Mouse (Mus musculus): ENCODE data around the gene Qser1. TPM values are rescaled to one million over a fixed set of nuclear protein-coding genes. Genes with fewer than 3 reads are reported as not detected.
"Not testable (repeated sequence)": the region's sequence is repeated elsewhere in the genome, so short reads cannot be mapped to it uniquely, and the experiment has no call there.

Qser1 gene
- total and polyA plus RNA-seq, 3 experiments = 3.9 to 14.5 TPM; not detected in 1

GRCm38 (mm10) chr2:104860426-104860825 is 43.9 kb upstream of the Qser1 start:
- H3K27ac ChIP-seq (ENCODE audit: control insufficient read depth, low read depth, low read length) = no peak overlapping the region
- no peak for DNase-seq (ENCODE audit: low read depth, low spot score)
- H3K79me2 ChIP-seq (ENCODE audit: control insufficient read depth, insufficient read depth, low read length, poor library complexity) = no peaks in the 10 kb centered on the region
- no peaks in the 10 kb centered on the region for H3K36me3 ChIP-seq (ENCODE audit: control insufficient read depth in 1 of 2, insufficient read depth in 2 of 2, low read length in 2 of 2)
- H3K9me3 ChIP-seq (replicated peaks; ENCODE audit: insufficient read depth, low read length) = no peaks in the 10 kb centered on the region
- no peak overlapping the region for H3K4me3 ChIP-seq (ENCODE audit: control insufficient read depth in 1 of 2, insufficient read depth in 1 of 2, low read depth in 2 of 2, low read length in 2 of 2)
- H3K9ac ChIP-seq (ENCODE audit: control insufficient read depth, low read depth, low read length, poor library complexity, severe bottlenecking) = no peak overlapping the region
- no peak for TF ChIP-seq POLR2A (IDR thresholded peaks at IDR 0.05; ENCODE audit: control insufficient read depth in 1 of 2, insufficient read depth in 1 of 2, low read depth in 1 of 2, low read length in 2 of 2, poor library complexity in 1 of 2)
- TF ChIP-seq CHD2 (IDR thresholded peaks at IDR 0.05; ENCODE audit: low read length) = no peak
- TF ChIP-seq E2F4 (IDR thresholded peaks at IDR 0.05; ENCODE audit: borderline replicate concordance, low read depth, low read length) = no peak
- no peaks in the 10 kb centered on the region for H3K4me1 ChIP-seq (ENCODE audit: control insufficient read depth in 1 of 2, insufficient read depth in 2 of 2, low read length in 2 of 2)
- peaks cover 5 to 12% of the 10 kb centered on the region in 2 experiments; a peak in 3 of 4 replicates for H3K27me3 ChIP-seq (ENCODE audit: control insufficient read depth in 1 of 2, insufficient read depth in 2 of 2, low read length in 2 of 2)

GRCm38 (mm10) chr2:104859060-104859459 is 42.5 kb upstream of the Qser1 start:
- Histone ChIP-seq H3K4me3 (ENCODE audit: control insufficient read depth in 1 of 2, insufficient read depth in 1 of 2, low read depth in 2 of 2, low read length in 2 of 2) (no peak overlapping the region), H3K9me3 (replicated peaks; ENCODE audit: insufficient read depth, low read length) (no peaks in the 10 kb centered on the region), H3K79me2 (ENCODE audit: control insufficient read depth, insufficient read depth, low read length, poor library complexity) (no peaks in the 10 kb centered on the region), H3K27me3 (ENCODE audit: control insufficient read depth in 1 of 2, insufficient read depth in 2 of 2, low read length in 2 of 2) (peaks cover 5 to 12% of the 10 kb centered on the region in 2 experiments; a peak in 3 of 4 replicates), H3K9ac (ENCODE audit: control insufficient read depth, low read depth, low read length, poor library complexity, severe bottlenecking) (no peak overlapping the region), H3K27ac (ENCODE audit: control insufficient read depth, low read depth, low read length) (no peak overlapping the region), H3K36me3 (ENCODE audit: control insufficient read depth in 1 of 2, insufficient read depth in 2 of 2, low read length in 2 of 2) (no peaks in the 10 kb centered on the region), H3K4me1 (ENCODE audit: control insufficient read depth in 1 of 2, insufficient read depth in 2 of 2, low read length in 2 of 2) (no peaks in the 10 kb centered on the region)
- TF ChIP-seq CTCF (IDR thresholded peaks at IDR 0.05 in 2 of 3, conservative IDR thresholded peaks at IDR 0.05 in 1 of 3; ENCODE audit: control insufficient read depth in 1 of 3, insufficient read depth in 1 of 3, low read depth in 2 of 3, low read length in 3 of 3, poor library complexity in 1 of 3, severe bottlenecking in 1 of 3) (no peak), E2F4 (IDR thresholded peaks at IDR 0.05; ENCODE audit: borderline replicate concordance, low read depth, low read length) (no peak), CHD1 (IDR thresholded peaks at IDR 0.05; ENCODE audit: low read depth, low read length) (no peak)
- DNase-seq (ENCODE audit: low read depth, low spot score) = no peak

GRCm38 (mm10) chr2:104858083-104858482 is 41.5 kb upstream of the Qser1 start:
- not testable (repeated sequence) for DNase-seq (ENCODE audit: low read depth, low spot score); H3K4me1 ChIP-seq (ENCODE audit: control insufficient read depth in 1 of 2, insufficient read depth in 2 of 2, low read length in 2 of 2); H3K9me3 ChIP-seq (replicated peaks; ENCODE audit: insufficient read depth, low read length); H3K9ac ChIP-seq (ENCODE audit: control insufficient read depth, low read depth, low read length, poor library complexity, severe bottlenecking); H3K4me3 ChIP-seq (ENCODE audit: control insufficient read depth in 1 of 2, insufficient read depth in 1 of 2, low read depth in 2 of 2, low read length in 2 of 2); H3K79me2 ChIP-seq (ENCODE audit: control insufficient read depth, insufficient read depth, low read length, poor library complexity); H3K36me3 ChIP-seq (ENCODE audit: control insufficient read depth in 1 of 2, insufficient read depth in 2 of 2, low read length in 2 of 2); H3K27ac ChIP-seq (ENCODE audit: control insufficient read depth, low read depth, low read length)
- H3K27me3 ChIP-seq (ENCODE audit: control insufficient read depth in 1 of 2, insufficient read depth in 2 of 2, low read length in 2 of 2) = peaks cover 3 to 10% of the 10 kb centered on the region in 2 experiments; a peak in 3 of 4 replicates

GRCm38 (mm10) chr2:104856218-104856617 is 39.7 kb upstream of the Qser1 start:
- no peak for DNase-seq (ENCODE audit: low read depth, low spot score)
- TF ChIP-seq POLR2AphosphoS2 (IDR thresholded peaks at IDR 0.05; ENCODE audit: low read length) (no peak), E2F4 (IDR thresholded peaks at IDR 0.05; ENCODE audit: borderline replicate concordance, low read depth, low read length) (no peak), ZC3H11A (IDR thresholded peaks at IDR 0.05; ENCODE audit: low read depth, low read length) (no peak), MAFK (IDR thresholded peaks at IDR 0.05; ENCODE audit: borderline replicate concordance, low read depth, low read length) (no peak), RAD21 (IDR thresholded peaks at IDR 0.05; ENCODE audit: low read depth, low read length) (no peak), TAL1 (IDR thresholded peaks at IDR 0.05; ENCODE audit: low read length) (no peak), MAX (IDR thresholded peaks at IDR 0.05; ENCODE audit: low read length) (no peak), UBTF (IDR thresholded peaks at IDR 0.05; ENCODE audit: borderline replicate concordance, insufficient read depth, low read depth, low read length) (no peak), MYB (IDR thresholded peaks at IDR 0.05; ENCODE audit: low read depth, low read length) (no peak), USF2 (IDR thresholded peaks at IDR 0.05; ENCODE audit: borderline replicate concordance in 1 of 2, insufficient read depth in 1 of 2, low read depth in 1 of 2, low read length in 2 of 2) (no peak), TBP (IDR thresholded peaks at IDR 0.05; ENCODE audit: low read depth, low read length) (no peak), ETS1 (IDR thresholded peaks at IDR 0.05; ENCODE audit: low read depth, low read length) (no peak), MYC (IDR thresholded peaks at IDR 0.05; ENCODE audit: low read depth, low read length) (no peak), NRF1 (IDR thresholded peaks at IDR 0.05; ENCODE audit: insufficient read depth, low read depth, low read length, poor library complexity, severe bottlenecking) (no peak), USF1 (IDR thresholded peaks at IDR 0.05; ENCODE audit: low read depth, low read length) (no peak), SIN3A (IDR thresholded peaks at IDR 0.05; ENCODE audit: low read length) (no peak)
- no peaks in the 10 kb centered on the region for H3K79me2 ChIP-seq (ENCODE audit: control insufficient read depth, insufficient read depth, low read length, poor library complexity)
- H3K4me1 ChIP-seq (ENCODE audit: control insufficient read depth in 1 of 2, insufficient read depth in 2 of 2, low read length in 2 of 2) = no peaks in the 10 kb centered on the region
- peaks cover 10 to 14% of the 10 kb centered on the region in 2 experiments for H3K27me3 ChIP-seq (ENCODE audit: control insufficient read depth in 1 of 2, insufficient read depth in 2 of 2, low read length in 2 of 2)
- H3K36me3 ChIP-seq (ENCODE audit: control insufficient read depth in 1 of 2, insufficient read depth in 2 of 2, low read length in 2 of 2) = no peaks in the 10 kb centered on the region
- no peak overlapping the region for H3K27ac ChIP-seq (ENCODE audit: control insufficient read depth, low read depth, low read length)
- H3K9ac ChIP-seq (ENCODE audit: control insufficient read depth, low read depth, low read length, poor library complexity, severe bottlenecking) = no peak overlapping the region
- no peak overlapping the region for H3K4me3 ChIP-seq (ENCODE audit: control insufficient read depth in 1 of 2, insufficient read depth in 1 of 2, low read depth in 2 of 2, low read length in 2 of 2)
- no peaks in the 10 kb centered on the region for H3K9me3 ChIP-seq (replicated peaks; ENCODE audit: insufficient read depth, low read length)
